In genomic region chr6:42343361-42344120, GRCm38 (mm10) we compare ENCODE assay signal across 14 mouse cellular contexts. TPM values are rescaled to one million over a fixed set of nuclear protein-coding genes. Genes with fewer than 3 reads are reported as not detected.
A peak's percentile ranks its signal among the peaks of the same experiment; 100 is the strongest.
DNase-seq lines count a peak whose midpoint lies in the region; ATAC-seq and TF ChIP-seq lines count a peak whose summit lies in the region.
"Had no signal": no experiment of that assay in that cellular context is flagged by ENCODE, and none has a peak within 500 bp of the region (broad histone marks: within the 10 kb centered on the region; RNA-seq: fewer than 3 reads in every experiment).

No protein-coding gene starts in this region.

- intact Hi-C loops in heart, postnatal 14 days (cut with DNase I): no loop called here

- no peaks in the 10 kb centered on the region for H3K4me1 ChIP-seq in heart, postnatal 0 days (ENCODE audit: control insufficient read depth, insufficient read depth)
- H3K4me1 ChIP-seq in forebrain, embryonic 10.5 days: peaks cover 4% of the 10 kb centered on the region
- H3K4me1 ChIP-seq: forebrain, embryonic 13.5 days had no signal

- no peak for TF ChIP-seq EP300 in heart, postnatal 0 days (IDR thresholded peaks at IDR 0.05; ENCODE audit: low read depth)

- no peak for TF ChIP-seq CTCF in heart, postnatal 0 days (IDR thresholded peaks at IDR 0.05; ENCODE audit: low read depth)

- no peak overlapping the region for H3K4me3 ChIP-seq in heart, postnatal 0 days (ENCODE audit: low read depth, low read length)
- no peak overlapping the region for H3K4me3 ChIP-seq in forebrain, embryonic 10.5 days
- H3K4me3 ChIP-seq: forebrain, embryonic 13.5 days; heart, embryonic 13.5 days had no signal

- peak overlapping the region; percentile 73; the same call in 1 of the 2 replicates for H3K27ac ChIP-seq in heart, postnatal 0 days (ENCODE audit: low read depth)
- no peak overlapping the region for H3K27ac ChIP-seq in forebrain, embryonic 10.5 days
- H3K27ac ChIP-seq: forebrain, embryonic 13.5 days; heart, embryonic 13.5 days had no signal

- 69% methylated on average over 9 of the region's 9 CpGs for WGBS in heart, postnatal 0 days
- 90% methylated on average over 9 of the region's 9 CpGs for WGBS in forebrain, embryonic 10.5 days

- H3K27me3 ChIP-seq in heart, postnatal 0 days (ENCODE audit: control insufficient read depth, insufficient read depth, low read length): no peaks in the 10 kb centered on the region
- H3K27me3 ChIP-seq in forebrain, embryonic 10.5 days (ENCODE audit: poor library complexity, severe bottlenecking): no peaks in the 10 kb centered on the region
- H3K27me3 ChIP-seq: CH12.LX; forebrain, embryonic 13.5 days; heart, embryonic 13.5 days had no signal

- no peak overlapping the region for H3K4me2 ChIP-seq in heart, postnatal 0 days (ENCODE audit: low read depth, low read length)
- H3K4me2 ChIP-seq: forebrain, embryonic 13.5 days; heart, embryonic 13.5 days had no signal

- no peaks in the 10 kb centered on the region for H3K9me3 ChIP-seq in heart, postnatal 0 days (replicated peaks; ENCODE audit: control insufficient read depth, low read length)
- no peaks in the 10 kb centered on the region for H3K9me3 ChIP-seq in forebrain, embryonic 10.5 days
- H3K9me3 ChIP-seq: forebrain, embryonic 13.5 days; heart, embryonic 13.5 days had no signal

- ATAC-seq in heart, postnatal 0 days (ENCODE audit: insufficient read depth, low read depth): no peak
- peak; percentile 75 for ATAC-seq in neutrophil, adult 5-6 weeks (ENCODE audit: extremely low read depth, insufficient number of reproducible peaks, low FRiP score, poor library complexity, severe bottlenecking)
- ATAC-seq: forebrain, embryonic 13.5 days had no signal

- no peak overlapping the region for H3K9ac ChIP-seq in heart, postnatal 0 days (replicated peaks; ENCODE audit: low read depth, low read length)
- H3K9ac ChIP-seq: forebrain, embryonic 13.5 days; heart, embryonic 13.5 days had no signal

- DNase-seq in heart, postnatal 0 days (ENCODE audit: low spot score): no peak
- no peak for DNase-seq in heart, postnatal 14 days
- peak; percentile 50 to 52 for DNase-seq in CD8-positive naive resting alpha-beta T cell, adult 2 months (ENCODE audit: low read depth in 2 of 2, low spot score in 2 of 2)
- peak; percentile 90 for DNase-seq in cerebellum, postnatal 25 days
- DNase-seq in urinary bladder, postnatal 4 days (ENCODE audit: low spot score in 2 of 2): no peak
- DNase-seq in forebrain, embryonic 10.5 days (ENCODE audit: extremely low spot score, low spot score): no peak
- DNase-seq in urinary bladder, postnatal 10 days (ENCODE audit: low spot score): no peak
- DNase-seq: kidney, postnatal 25 days had no signal

- no peaks in the 10 kb centered on the region for H3K36me3 ChIP-seq in heart, postnatal 0 days (replicated peaks; ENCODE audit: control insufficient read depth, insufficient read depth, low read length)
- H3K36me3 ChIP-seq in forebrain, embryonic 10.5 days (replicated peaks): no peaks in the 10 kb centered on the region
- H3K36me3 ChIP-seq: heart, embryonic 13.5 days had no signal

RNA-seq across cellular contexts. Expression of gene Zyx, which starts 5.9 kb away (rescaled TPM):
- 96.2 and 140 TPM in 2 replicates for total RNA-seq in heart, postnatal 0 days (2014; rRNA removed; ENCODE audit: low replicate concordance)
- 86.4 and 89.9 TPM in 2 replicates for polyA plus RNA-seq in heart, postnatal 0 days (2015; fragmentation: Nextera tagmentation; extraction: Ambion mirVana)
- 10 to 100 TPM; 78.9 to 88.6 TPM for total RNA-seq in heart, postnatal 14 days (2021)
- 327 and 356 TPM in 2 replicates for total RNA-seq in neutrophil, adult 5-6 weeks (2017)
- 79.3 and 80.8 TPM in 2 replicates for polyA plus RNA-seq in forebrain, embryonic 10.5 days (2016; fragmentation: Nextera tagmentation; extraction: Ambion mirVana)

RNA-seq across cellular contexts. Expression of gene Fam131b, which starts 19.1 kb away (rescaled TPM):
- total RNA-seq in heart, postnatal 0 days (2014; rRNA removed; ENCODE audit: low replicate concordance): 0.88 and 1.4 TPM in 2 replicates
- polyA plus RNA-seq in heart, postnatal 0 days (2015; fragmentation: Nextera tagmentation; extraction: Ambion mirVana): 0.08 TPM in 2 replicates
- 1 to 10 TPM; 1.1 to 1.2 TPM for total RNA-seq in heart, postnatal 14 days (2021)
- 0.12 TPM in 1 of 2 replicates, not detected in the other for total RNA-seq in neutrophil, adult 5-6 weeks (2017)
- polyA plus RNA-seq in forebrain, embryonic 10.5 days (2016; fragmentation: Nextera tagmentation; extraction: Ambion mirVana): 1.5 and 1.6 TPM in 2 replicates

RNA-seq across cellular contexts. Expression of gene Epha1, which starts 29.5 kb away (rescaled TPM):
- 0.35 TPM in 1 of 2 replicates, not detected in the other for total RNA-seq in heart, postnatal 0 days (2014; rRNA removed; ENCODE audit: low replicate concordance)
- 0.33 and 0.48 TPM in 2 replicates for polyA plus RNA-seq in heart, postnatal 0 days (2015; fragmentation: Nextera tagmentation; extraction: Ambion mirVana)
- under 1 TPM; 0.51 to 0.67 TPM for total RNA-seq in heart, postnatal 14 days (2021)
- total RNA-seq in neutrophil, adult 5-6 weeks (2017): 1.2 and 2.5 TPM in 2 replicates
- 1.8 and 2.0 TPM in 2 replicates for polyA plus RNA-seq in forebrain, embryonic 10.5 days (2016; fragmentation: Nextera tagmentation; extraction: Ambion mirVana)
- total RNA-seq: CH12.LX had no signal

RNA-seq across cellular contexts. Expression of gene Tas2r143, which starts 56.5 kb away (rescaled TPM):
- total RNA-seq in heart, postnatal 0 days (2014; rRNA removed; ENCODE audit: low replicate concordance): not detected in 2 replicates
- not detected in 2 replicates for polyA plus RNA-seq in heart, postnatal 0 days (2015; fragmentation: Nextera tagmentation; extraction: Ambion mirVana)
- not detected for total RNA-seq in heart, postnatal 14 days (2021)
- 7.2 and 12.5 TPM in 2 replicates for total RNA-seq in neutrophil, adult 5-6 weeks (2017)
- not detected in 2 replicates for polyA plus RNA-seq in forebrain, embryonic 10.5 days (2016; fragmentation: Nextera tagmentation; extraction: Ambion mirVana)
- total RNA-seq: CH12.LX had no signal
- polyA plus RNA-seq: forebrain, embryonic 13.5 days; heart, embryonic 13.5 days; limb, embryonic 11.5 days; neural tube, embryonic 14.5 days had no signal

RNA-seq across cellular contexts. Expression of gene Clcn1, which starts 57.1 kb away (rescaled TPM):
- 0.04 TPM in 1 of 2 replicates, not detected in the other for total RNA-seq in heart, postnatal 0 days (2014; rRNA removed; ENCODE audit: low replicate concordance)
- 0.44 and 0.64 TPM in 2 replicates for polyA plus RNA-seq in heart, postnatal 0 days (2015; fragmentation: Nextera tagmentation; extraction: Ambion mirVana)
- total RNA-seq in heart, postnatal 14 days (2021): 1 to 10 TPM; 1.4 to 3.7 TPM
- total RNA-seq in neutrophil, adult 5-6 weeks (2017): 0.81 and 1.1 TPM in 2 replicates
- 1.2 and 1.5 TPM in 2 replicates for polyA plus RNA-seq in forebrain, embryonic 10.5 days (2016; fragmentation: Nextera tagmentation; extraction: Ambion mirVana)

Comparison
In these comparisons a context has a peak if more than half of its experiments do, and no peak if none do; other contexts are left out.
1. DNase-seq: peak in CD8-positive naive resting alpha-beta T cell, adult 2 months (2 of 2) and cerebellum, postnatal 25 days (2 of 2); none in heart, postnatal 0 days (single experiment), heart, postnatal 14 days (0 of 2), urinary bladder, postnatal 4 days (0 of 2), forebrain, embryonic 10.5 days (single experiment) and urinary bladder, postnatal 10 days (single experiment).